Mouse (Mus musculus) stomach, embryonic 16.5 days (tissue): ENCODE data around the gene Naa16. TPM values are rescaled to one million over a fixed set of nuclear protein-coding genes. Genes with fewer than 3 reads are reported as not detected.
A peak's percentile ranks its signal among the peaks of the same experiment; 100 is the strongest.

Experiments
- ATAC-seq: fragments of 200-750 bp; cut with Nextera tagmentation; 2 replicates; pipeline ENCODE4 v1.8.0; 2017; ENCODE audit warnings: moderate number of reproducible peaks, moderate TSS enrichment; ENCODE audit not compliant: insufficient read depth, low FRiP score
- H3K27ac ChIP-seq: fragments of 300-500 bp; sonication (generic); 2 replicates; pipeline ENCODE4 v1.5.1; 2014; ENCODE audit warnings: low read length
- H3K27me3 ChIP-seq: fragments of 300-500 bp; sonication (generic); 2 replicates; pipeline ENCODE4 v1.6.1; 2014; ENCODE audit warnings: low read length, control low read depth, mixed read lengths; ENCODE audit not compliant: control insufficient read depth, insufficient read depth
- H3K36me3 ChIP-seq: fragments of 300-500 bp; sonication (generic); 2 replicates; pipeline ENCODE4 v1.6.1; 2014; ENCODE audit warnings: low read length; ENCODE audit not compliant: control insufficient read depth, insufficient read depth
- H3K4me1 ChIP-seq: fragments of 300-500 bp; sonication (generic); 2 replicates; pipeline ENCODE4 v1.6.1; 2014; ENCODE audit warnings: low read length, control low read depth, mixed read lengths; ENCODE audit not compliant: control insufficient read depth, insufficient read depth
- H3K4me2 ChIP-seq: fragments of 300-500 bp; sonication (generic); 2 replicates; pipeline ENCODE4 v1.6.1; 2014; ENCODE audit warnings: low read depth, low read length, mixed read lengths
- H3K4me3 ChIP-seq: fragments of 300-500 bp; sonication (generic); replicated peaks from 2 replicates; pipeline ENCODE4 v1.5.1; 2014; ENCODE audit warnings: mild to moderate bottlenecking, low read length
- H3K9ac ChIP-seq: fragments of 300-500 bp; sonication (generic); 2 replicates; pipeline ENCODE4 v1.6.1; 2014; ENCODE audit warnings: low read length
- H3K9me3 ChIP-seq: fragments of 300-500 bp; sonication (generic); replicated peaks from 2 replicates; pipeline ENCODE4 v1.6.1; 2016; ENCODE audit warnings: low read length, control low read depth; ENCODE audit not compliant: control insufficient read depth
- WGBS: fragments of 180-500 bp; shearing (Covaris S2); extraction: QIAGEN DNeasy Blood & Tissue Kit; methylation state at CpG from one replicate; pipeline ENCODE4 v1.1.7; 2014; 5-methylcytosine and 5-hydroxymethylcytosine counted together
- polyA plus RNA-seq: library from polyadenylated mRNA; unstranded; fragments of >200 nt; fragmentation: Nextera tagmentation; extraction: Ambion mirVana; gene quantifications from 2 replicates; pipeline ENCODE4 v1.2.1, GENCODE M21; 2015

The Naa16 gene
- polyA plus RNA-seq, 1 experiment from 2014 or later = 39.0 TPM

- H3K9me3 ChIP-seq = no peaks in the 10 kb centered on the region
- no peaks in the 10 kb centered on the region for H3K36me3 ChIP-seq
- no peak overlapping the region for H3K27ac ChIP-seq
- 87% methylated on average over 6 of the region's 6 CpGs for WGBS
- H3K27me3 ChIP-seq = peaks cover 4% of the 10 kb centered on the region
- H3K4me2 ChIP-seq = no peak overlapping the region
- no peak overlapping the region for H3K4me3 ChIP-seq
- ATAC-seq = no peak
- H3K9ac ChIP-seq = no peak overlapping the region
- H3K4me1 ChIP-seq = peaks cover 12% of the 10 kb centered on the region
Observed at GRCm38 (mm10) chr14:79304873-79305464, 85.6 kb downstream of the Naa16 start.

DNA sequence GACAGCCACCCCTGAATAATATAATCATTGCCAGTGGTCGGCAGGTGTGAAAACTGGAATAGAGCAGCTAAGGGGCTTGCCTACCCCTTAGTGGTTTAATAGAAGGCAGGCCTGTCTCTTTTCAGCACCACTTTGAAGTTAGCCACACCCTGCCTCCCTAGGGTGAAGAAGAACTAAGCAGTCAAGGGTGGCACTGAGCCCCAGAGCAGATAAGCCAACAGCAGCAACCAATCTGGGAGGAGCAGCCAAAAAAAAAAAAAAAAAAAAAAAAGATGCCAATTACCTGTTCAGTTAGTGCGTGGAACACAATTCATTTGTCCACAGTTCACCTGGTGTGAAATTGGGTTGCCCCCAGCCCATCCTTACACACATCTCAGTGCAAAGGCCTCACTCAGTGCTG is 87.4 kb downstream of the Naa16 start:
- no peak overlapping the region for H3K4me3 ChIP-seq
- H3K4me2 ChIP-seq = no peak overlapping the region
- no peak overlapping the region for H3K9ac ChIP-seq
- ATAC-seq = no peak
- peaks cover 11% of the 10 kb centered on the region for H3K27me3 ChIP-seq
- peaks cover 13% of the 10 kb centered on the region for H3K4me1 ChIP-seq
- 72% methylated on average over 2 of the region's 2 CpGs for WGBS
- H3K27ac ChIP-seq = no peak overlapping the region
- no peaks in the 10 kb centered on the region for H3K36me3 ChIP-seq
- H3K9me3 ChIP-seq = no peaks in the 10 kb centered on the region

DNA sequence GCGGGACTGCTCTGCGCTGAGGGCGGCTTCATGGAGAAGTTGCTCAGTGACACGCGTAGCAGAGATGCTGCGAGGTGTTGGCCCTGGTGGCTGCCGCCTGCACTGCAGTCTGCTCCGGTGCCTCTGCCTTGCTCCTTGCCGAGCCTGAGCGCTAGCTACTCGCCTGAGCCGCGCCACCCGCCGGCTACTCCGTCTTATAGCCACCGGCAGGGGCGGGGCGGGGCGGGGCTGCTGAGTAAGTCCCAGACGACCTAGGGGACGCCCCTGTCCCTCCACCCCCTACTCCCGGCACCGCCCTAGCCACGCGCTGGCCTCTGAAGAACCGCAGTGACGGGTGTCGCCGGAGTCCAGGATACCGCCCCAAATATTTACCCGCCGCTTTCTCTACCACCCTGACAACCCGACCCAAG is 89.1 kb downstream of the Naa16 start, which contains the start of gene Rgcc:
Gene Rgcc (minus strand): TSS at position 180 of the 410 bp plus-strand sequence.
- H3K36me3 ChIP-seq = no peaks in the 10 kb centered on the region
- H3K27ac ChIP-seq = no peak within 1 kb of the TSS; the same call in 1 of the 2 replicates
- peak within 1 kb of the TSS; percentile 70 for H3K9ac ChIP-seq
- WGBS = 1% methylated on average over 34 of the region's 34 CpGs
- peak within 1 kb of the TSS; percentile 62 for H3K4me3 ChIP-seq
- peaks cover 11% of the 10 kb centered on the region for H3K27me3 ChIP-seq
- no peaks in the 10 kb centered on the region for H3K9me3 ChIP-seq
- peaks cover 13% of the 10 kb centered on the region for H3K4me1 ChIP-seq
- peak within 1 kb of the TSS; percentile 100 for H3K4me2 ChIP-seq
- ATAC-seq = peak; percentile 95

DNA sequence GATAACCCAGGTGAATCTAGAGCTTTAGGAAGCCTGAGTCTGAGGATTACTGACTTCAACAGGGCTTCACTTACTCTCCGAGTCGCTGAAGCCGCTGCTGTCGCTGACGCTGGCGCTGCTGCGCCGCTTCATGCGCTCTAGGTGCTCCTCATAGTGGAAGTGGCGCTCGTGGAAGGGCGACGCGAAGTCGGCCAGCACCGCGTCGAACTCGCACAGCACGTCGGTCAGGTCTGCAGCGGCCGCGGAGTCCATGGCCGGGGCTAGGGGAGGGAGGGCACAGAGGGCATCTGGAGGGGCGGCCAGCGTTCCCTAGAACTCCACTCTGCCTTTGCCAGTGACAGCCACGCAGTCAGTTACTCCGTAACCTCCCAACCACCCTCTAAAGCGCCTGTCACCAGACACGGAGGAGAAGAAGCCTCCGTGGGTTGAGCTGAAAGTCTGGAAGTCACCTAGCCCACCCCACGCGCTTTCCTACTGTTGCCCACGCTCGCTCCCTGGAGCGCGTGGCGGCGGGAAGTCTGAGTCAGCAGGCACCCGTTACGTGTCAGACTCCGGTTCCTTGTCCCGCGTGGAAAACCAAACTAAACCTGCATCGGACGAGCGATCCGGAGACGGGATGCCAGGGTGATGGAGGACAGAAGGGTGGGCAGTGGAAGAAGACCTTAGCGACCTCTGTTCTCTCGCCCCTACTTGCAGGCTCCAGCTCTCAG is 89.8 kb downstream of the Naa16 start:
- Histone ChIP-seq H3K27me3 (peaks cover 11% of the 10 kb centered on the region), H3K4me3 (peak overlapping the region; percentile 62), H3K36me3 (no peaks in the 10 kb centered on the region), H3K9ac (peak overlapping the region; percentile 70), H3K27ac (no peak overlapping the region; the same call in 1 of the 2 replicates), H3K4me1 (peaks cover 13% of the 10 kb centered on the region), H3K9me3 (no peaks in the 10 kb centered on the region), H3K4me2 (peak overlapping the region; percentile 100)
- ATAC-seq = peak; percentile 11; the same call in 1 of the 2 replicates
- WGBS = under 1% methylated on average over 52 of the region's 52 CpGs

DNA sequence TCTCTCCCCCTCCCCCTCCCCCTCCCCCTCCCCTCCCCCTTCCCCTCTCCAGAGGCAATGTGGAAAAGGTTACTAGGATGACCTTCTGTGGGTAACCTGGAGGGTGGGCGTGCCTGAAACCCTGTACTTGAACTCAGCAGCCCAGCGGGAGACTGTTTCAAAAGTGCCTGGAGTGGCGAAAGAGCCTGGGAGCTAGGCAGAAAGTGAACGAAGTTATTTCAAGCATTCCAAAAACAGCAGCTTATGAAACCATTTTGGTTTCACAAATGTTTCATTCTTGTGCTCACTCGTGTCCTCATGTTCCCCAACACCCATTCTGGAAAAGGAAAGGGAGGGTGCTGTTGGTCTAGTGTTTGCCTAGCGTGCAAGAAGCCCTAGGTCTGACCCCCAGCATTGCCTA is 90.8 kb downstream of the Naa16 start:
- WGBS = 32% methylated on average over 6 of the region's 6 CpGs
- no peak for ATAC-seq
- no peak overlapping the region for H3K27ac ChIP-seq

GRCm38 (mm10) chr14:79299230-79299629 is 91.3 kb downstream of the Naa16 start:
- Histone ChIP-seq H3K9me3 (no peaks in the 10 kb centered on the region), H3K27ac (no peak overlapping the region), H3K9ac (0 out of 2 replicates have a peak overlapping the region, but pooled peaks have one; percentile 26), H3K4me2 (peak overlapping the region; percentile 100), H3K4me3 (peak overlapping the region; percentile 22), H3K4me1 (peaks cover 13% of the 10 kb centered on the region), H3K36me3 (no peaks in the 10 kb centered on the region), H3K27me3 (peaks cover 11% of the 10 kb centered on the region)
- ATAC-seq = no peak
- 57% methylated on average over 4 of the region's 4 CpGs for WGBS

More for the DNA sequence above, 90.8 kb downstream of the Naa16 start:
- peak overlapping the region; percentile 100 for H3K4me2 ChIP-seq
- H3K27me3 ChIP-seq = peaks cover 11% of the 10 kb centered on the region
- H3K36me3 ChIP-seq = no peaks in the 10 kb centered on the region
- peak overlapping the region; percentile 70; the same call in 1 of the 2 replicates for H3K9ac ChIP-seq
- peak overlapping the region; percentile 62 for H3K4me3 ChIP-seq
- H3K4me1 ChIP-seq = peaks cover 13% of the 10 kb centered on the region
- H3K9me3 ChIP-seq = no peaks in the 10 kb centered on the region

DNA sequence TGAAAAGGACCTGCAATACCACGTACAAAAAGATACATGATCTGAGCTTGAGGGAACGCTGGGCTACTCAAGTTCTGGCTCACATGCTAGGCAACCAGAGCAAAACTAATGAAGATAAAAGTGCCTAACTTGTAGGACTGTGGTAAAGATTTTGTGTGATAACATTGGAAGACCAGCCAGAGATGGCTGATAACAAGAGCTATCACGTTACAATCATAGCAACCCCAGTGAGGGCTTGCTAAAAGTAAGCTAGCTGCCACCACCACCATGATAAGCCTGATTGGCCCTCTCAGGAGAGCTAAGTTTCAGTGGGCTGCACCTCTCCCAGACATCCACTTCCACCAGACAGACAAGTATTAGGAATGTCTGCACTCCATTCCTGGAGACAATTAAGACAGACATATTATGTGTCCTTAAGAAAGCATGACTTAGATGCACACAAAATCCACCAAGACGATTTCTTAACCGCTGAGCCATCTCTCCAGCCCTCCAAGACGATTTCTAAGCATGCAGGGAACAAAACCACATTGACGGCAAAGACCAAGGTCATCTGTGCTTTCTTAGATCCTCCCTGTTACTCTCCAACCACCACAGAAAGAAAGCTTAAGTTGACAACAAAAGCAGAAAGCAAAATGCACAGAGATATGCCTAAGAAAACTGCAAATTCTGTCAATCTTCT is 92.1 kb downstream of the Naa16 start:
- WGBS = 61% methylated on average over 7 of the region's 7 CpGs
- Histone ChIP-seq H3K9me3 (no peaks in the 10 kb centered on the region), H3K27me3 (peaks cover 11% of the 10 kb centered on the region), H3K27ac (no peak overlapping the region), H3K4me3 (peak overlapping the region; percentile 22; the same call in 1 of the 2 replicates), H3K36me3 (no peaks in the 10 kb centered on the region), H3K9ac (no peak overlapping the region), H3K4me1 (peaks cover 13% of the 10 kb centered on the region), H3K4me2 (peak overlapping the region; percentile 100)
- no peak for ATAC-seq

GRCm38 (mm10) chr14:79296836-79297235 is 93.7 kb downstream of the Naa16 start:
- Histone ChIP-seq H3K27me3 (peaks cover 11% of the 10 kb centered on the region), H3K9me3 (no peaks in the 10 kb centered on the region), H3K4me1 (peaks cover 13% of the 10 kb centered on the region), H3K4me3 (no peak overlapping the region), H3K9ac (no peak overlapping the region), H3K27ac (no peak overlapping the region), H3K36me3 (no peaks in the 10 kb centered on the region), H3K4me2 (0 out of 2 replicates have a peak overlapping the region, but pooled peaks have one; percentile 10)
- ATAC-seq = no peak
- WGBS = 51% methylated on average over 5 of the region's 5 CpGs

DNA sequence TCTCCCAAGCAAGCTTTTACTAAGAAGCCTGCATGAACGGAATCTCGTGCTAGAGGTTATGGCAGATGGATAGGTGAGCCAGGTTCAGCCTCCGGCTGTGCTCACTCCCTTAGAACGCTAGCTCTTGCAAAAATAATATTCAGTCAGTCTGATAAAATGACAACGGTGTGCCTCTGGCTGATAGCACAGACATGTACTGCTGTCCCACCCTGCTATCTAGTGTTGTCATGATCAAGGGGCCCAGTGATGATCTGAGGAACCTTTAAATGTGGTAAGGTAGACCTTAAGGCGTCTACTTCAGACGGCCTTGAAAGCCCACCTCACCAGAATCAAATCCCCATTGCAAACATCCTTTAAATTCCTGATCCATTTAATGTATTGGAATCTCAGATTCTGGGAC is 94.4 kb downstream of the Naa16 start:
- Histone ChIP-seq H3K4me1 (peaks cover 13% of the 10 kb centered on the region), H3K27ac (no peak overlapping the region), H3K27me3 (peaks cover 11% of the 10 kb centered on the region), H3K36me3 (no peaks in the 10 kb centered on the region), H3K4me2 (no peak overlapping the region), H3K4me3 (no peak overlapping the region), H3K9ac (no peak overlapping the region), H3K9me3 (no peaks in the 10 kb centered on the region)
- 72% methylated on average over 7 of the region's 7 CpGs for WGBS
- no peak for ATAC-seq
